Mouse (Mus musculus): Measurements from ENCODE around the gene Alg3.
A peak's percentile ranks its signal among the peaks of the same experiment; 100 is the strongest.

Gene Alg3

GRCm38 (mm10) chr16:20611357-20612227, at the start of gene Alg3, which contains the start of the genes Eef1akmt4 and Gm49333:
Alg3 (minus strand) TSS chr16:20611735.
Eef1akmt4 (plus strand) TSS chr16:20611593.
Gm49333 (plus strand) TSS chr16:20611610.
- DNase-seq: peak; percentile 92

DNA sequence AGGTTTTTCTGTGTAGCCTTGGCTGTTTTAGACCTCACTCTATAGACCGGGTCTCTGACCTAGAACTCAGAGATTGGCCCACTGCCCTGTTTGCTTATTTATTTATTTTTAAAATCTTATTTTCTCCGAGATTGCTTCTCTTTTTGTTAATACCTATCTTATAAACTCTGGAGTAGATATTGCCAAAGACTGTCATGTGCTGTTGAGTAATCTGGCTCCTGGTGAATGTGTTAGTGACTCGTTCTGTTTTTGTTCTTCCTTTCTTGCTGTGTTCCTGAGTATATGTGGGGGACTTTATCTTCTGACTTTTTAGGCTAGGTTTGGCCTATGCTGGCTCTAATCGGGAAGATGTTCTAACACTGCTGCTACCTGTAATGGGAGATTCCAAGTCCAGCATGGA, 46.1 kb upstream of the Alg3 start:
- no peak for DNase-seq

DNA sequence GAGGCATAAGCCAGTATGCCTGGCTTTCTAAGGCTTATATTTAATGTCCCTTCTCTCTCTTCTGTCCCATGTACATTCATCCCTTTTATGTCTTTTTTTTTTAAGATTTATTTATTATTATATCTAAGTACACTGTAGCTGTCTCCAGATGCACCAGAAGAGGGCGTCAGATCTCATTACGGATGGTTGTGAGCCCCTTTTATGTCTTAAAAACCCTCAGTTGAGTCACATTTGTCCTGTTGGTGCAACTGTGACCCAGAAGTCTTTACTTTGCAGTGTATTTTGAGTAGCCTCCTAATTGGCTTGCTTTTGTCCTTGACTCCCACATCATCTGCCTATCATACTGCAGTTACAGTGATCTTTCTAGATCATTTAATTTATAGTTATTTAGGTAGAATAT, 41.8 kb upstream of the Alg3 start:
- DNase-seq: no peak

GRCm38 (mm10) chr16:20651947-20652310, 40.4 kb upstream of the Alg3 start:
- DNase-seq: no peak

DNA sequence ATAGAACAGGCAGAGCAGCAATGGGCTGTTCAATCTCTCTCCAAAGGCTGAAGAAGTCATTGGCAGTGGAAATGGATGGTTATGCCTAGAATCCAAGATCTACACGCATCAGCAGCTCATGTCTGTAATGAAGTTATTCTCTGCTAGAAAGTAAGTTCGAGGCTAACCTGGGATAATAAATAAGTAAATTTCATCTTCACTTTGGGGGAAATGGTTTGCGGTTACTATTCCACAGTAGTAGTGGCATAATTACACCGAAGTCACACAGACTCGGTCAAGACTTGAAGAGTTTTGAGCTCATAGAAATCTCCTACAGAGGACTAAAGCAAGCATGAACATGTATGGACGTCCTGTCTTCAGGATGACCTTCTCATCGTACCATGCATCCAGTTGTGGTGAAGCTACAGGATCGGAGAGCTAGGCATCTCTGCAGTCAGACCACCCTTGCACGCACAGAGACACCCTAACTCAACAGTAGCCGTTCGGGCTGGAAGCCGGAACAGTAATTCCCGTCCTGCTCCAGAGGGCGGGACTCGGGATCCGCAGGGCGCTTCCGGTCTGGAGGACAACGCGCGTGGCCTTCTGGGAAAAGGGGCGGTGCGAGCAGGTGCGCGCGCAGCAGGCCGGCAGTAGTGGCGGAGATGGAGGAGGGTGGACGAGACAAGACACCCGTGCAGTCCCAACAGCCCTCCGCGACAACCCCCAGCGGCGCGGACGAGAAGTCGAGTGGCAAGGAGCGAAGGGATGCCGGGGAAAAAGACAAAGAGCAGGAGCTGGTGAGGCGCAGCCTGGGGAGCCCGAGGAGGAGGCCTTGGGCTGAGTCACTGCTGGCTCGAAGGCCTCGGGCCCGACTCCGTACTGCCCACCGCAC, 39.8 kb upstream of the Alg3 start, which contains the start of gene Psmd2:
Gene Psmd2, plus strand, starts transcription at position 577 of the 871 bp plus-strand sequence.
- peak; percentile 95 to 97 for DNase-seq

DNA sequence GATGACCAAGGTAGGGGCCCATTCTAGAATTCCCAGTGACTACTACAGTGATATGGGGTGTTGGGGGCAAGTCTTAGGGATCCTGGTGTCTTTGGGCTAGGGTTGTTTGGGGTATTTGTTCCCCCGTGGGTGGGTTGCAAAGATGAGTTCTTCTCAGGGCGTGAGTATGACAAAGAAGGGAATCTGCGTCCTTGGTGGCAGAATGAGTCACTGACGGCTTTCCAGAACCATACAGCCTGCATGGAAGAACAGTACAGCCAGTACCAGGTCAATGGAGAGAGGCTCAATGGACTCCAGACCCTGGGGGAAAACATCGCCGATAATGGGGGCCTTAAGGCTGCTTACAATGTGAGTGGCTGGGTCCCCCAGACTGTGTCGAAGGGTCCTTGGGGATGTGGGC, 32.4 kb upstream of the Alg3 start:
- no peak for DNase-seq

DNA sequence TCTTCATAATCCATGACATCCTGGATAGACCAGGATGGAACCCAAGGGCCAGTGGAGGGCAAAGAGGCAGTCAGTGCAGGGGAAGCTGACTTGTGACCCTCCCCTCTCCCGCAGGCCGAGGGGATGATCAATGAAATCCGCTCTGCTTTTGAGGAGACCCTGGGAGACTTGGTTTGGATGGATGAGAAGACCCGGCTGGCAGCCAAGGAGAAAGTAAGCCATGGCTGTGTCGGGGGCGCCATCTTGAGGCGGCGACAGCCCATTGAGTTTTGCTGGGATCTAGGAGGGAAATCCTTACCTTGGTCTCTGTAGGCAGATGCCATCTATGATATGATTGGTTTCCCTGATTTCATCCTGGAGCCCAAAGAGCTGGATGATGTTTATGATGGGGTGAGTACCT, 30.6 kb upstream of the Alg3 start:
- DNase-seq: peak; percentile 53 to 70

DNA sequence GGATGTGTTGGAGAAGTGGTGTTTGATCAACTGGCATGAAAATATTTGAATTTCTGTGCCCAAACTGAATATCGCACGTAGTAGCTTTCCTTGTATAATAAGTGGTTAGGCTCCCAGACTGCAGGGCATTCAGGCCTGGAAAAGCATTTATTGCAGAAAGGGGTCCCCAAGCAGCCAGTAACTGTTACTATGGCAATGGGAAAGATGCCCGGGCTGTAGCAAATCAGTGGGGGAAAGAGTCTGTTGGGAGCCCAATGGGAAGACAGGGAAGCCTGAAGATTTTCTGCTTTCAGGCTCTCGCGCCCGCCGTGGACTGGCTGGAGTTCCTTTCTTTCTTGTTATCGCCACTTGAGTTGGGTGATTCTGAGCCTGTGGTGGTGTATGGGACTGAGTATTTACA, 26.8 kb upstream of the Alg3 start:
- no peak for DNase-seq

DNA sequence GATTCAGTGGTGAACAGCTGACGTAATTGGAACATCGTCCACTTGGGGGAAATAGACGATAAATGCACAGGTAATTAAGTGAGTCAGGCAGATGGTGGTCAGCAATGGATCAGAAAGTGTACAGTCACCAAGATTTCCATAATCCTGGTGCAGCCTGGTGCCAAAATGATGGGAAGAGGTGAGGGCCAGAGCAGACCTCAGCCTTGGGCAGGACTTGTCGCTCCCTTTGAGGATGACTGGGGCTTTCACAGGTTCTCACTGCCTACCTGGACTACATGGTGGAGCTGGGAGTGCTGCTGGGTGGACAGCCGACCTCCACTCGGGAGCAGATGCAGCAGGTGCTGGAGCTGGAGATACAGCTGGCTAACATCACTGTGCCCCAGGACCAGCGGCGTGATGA, 25.9 kb upstream of the Alg3 start:
- DNase-seq: no peak

- no peak for DNase-seq
Measured at GRCm38 (mm10) chr16:20629731-20630634, 18.4 kb upstream of the Alg3 start, which contains the start of gene Ece2. Ece2 (plus strand) TSS chr16:20629828.

DNA sequence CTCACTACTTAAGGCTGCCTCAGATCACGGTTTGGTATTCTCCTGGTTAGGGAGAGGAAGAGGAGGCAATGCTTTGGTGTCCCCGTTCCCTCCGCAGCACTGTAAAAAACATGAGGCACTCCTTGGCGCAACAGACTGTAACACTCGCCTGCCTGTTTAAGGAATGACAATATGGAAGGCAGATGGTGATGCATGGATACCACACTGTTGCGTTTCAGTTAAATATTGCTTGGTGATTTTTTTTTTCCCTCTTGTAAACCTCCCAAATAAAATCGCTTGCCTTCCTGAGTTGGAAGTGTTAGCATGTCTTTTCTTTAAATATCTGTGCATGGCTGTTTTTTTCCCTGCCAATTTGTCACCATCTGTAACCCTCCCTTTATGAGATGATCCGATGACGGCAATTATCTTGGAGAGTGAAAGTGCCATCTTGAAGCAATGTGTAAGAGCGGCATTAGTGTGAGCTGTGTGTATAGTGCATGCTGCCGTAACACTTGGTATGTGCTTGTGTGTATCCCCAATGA, 17.4 kb upstream of the Alg3 start:
- DNase-seq: no peak

- DNase-seq: no peak
Measured at GRCm38 (mm10) chr16:20623211-20623610, 11.7 kb upstream of the Alg3 start.

- DNase-seq: peak; percentile 79 to 85
Measured at GRCm38 (mm10) chr16:20621991-20622685, 10.6 kb upstream of the Alg3 start.

GRCm38 (mm10) chr16:20621191-20621990, 9.9 kb upstream of the Alg3 start, which contains the start of gene Camk2n2:
Camk2n2 (minus strand) TSS chr16:20621287.
- DNase-seq: peak; percentile 76 to 82

GRCm38 (mm10) chr16:20620751-20621190, 9.2 kb upstream of the Alg3 start:
- no peak for DNase-seq

DNA sequence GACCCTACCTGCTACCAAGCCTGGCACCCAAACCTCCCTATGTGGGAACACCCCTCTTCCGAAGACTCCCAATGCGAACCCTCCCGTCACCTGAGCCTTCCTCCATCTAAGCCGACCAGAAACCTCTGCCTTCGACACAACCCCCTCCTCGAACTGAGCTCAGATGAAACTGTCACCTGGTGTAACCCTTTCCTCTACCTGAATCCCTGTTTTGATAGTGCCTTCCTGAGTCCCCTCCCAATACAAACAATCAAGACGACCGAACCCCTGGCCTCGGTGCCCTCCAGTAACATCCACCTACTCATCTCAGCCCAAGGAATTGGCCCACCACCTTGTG, 8.8 kb upstream of the Alg3 start:
- DNase-seq: no peak

DNA sequence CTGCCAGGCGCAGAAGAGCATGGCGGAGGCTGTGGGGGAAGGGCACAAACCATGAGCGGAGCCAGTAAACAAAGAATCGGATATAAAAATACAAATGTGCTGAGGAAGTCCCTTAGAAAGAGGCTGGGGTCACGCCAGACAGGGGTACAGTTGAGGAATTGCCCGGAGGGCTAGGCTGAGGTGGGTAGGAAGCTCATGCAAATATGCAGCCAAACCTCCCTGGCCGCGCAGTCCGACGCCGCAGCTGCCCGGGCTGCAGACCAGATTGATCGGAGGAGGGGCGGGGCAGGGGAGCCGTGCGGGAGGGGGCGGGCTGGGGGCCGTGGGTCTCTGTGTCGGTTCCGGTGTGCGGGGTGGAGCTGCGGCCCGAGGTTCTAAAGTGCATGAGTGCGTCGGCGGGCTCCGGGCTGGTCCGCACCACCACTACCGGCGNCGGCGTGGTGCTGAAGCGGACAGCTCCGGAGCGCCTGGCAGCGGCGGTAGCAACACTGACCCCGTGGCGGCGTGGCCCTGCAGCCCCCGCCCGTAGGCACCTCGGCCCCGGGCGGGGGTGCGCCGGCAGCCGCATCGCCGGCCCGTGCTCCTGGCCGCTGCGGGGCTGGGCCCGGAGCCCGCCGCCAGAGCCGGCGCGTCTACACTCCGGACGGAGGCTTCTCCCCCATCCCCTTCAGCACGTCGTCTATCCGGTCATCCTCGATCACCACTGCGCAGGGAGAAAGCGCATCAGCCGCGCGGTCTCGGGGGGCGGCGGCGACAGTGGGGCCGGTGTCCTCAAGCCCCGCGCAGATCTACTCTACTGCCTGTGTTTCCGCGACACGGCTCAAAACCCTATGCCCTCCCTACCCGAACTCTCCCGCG, 8.2 kb upstream of the Alg3 start:
- DNase-seq: no peak

- DNase-seq: peak; percentile 73
Measured at GRCm38 (mm10) chr16:20610501-20611356, 806 bp downstream of the Alg3 start.

DNA sequence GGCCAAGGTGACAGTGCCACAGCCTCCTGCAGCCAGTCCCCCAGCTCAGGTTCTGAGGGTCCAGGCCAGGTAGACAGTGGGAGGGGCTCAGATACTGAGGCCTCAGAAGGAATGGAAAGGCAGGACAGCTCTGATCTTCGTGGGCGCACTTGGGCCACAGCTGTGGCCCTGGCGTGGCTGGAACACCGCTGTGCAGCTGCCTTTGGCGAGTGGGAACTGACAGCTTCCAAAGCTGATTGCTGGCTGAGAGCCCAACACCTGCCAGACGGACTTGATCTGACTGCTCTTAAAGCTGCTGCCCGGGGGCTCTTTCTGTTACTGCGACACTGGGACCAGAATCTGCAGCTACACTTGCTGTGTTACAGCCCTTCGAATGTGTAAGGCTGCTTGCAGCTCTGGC, 6.8 kb downstream of the Alg3 start:
- DNase-seq: no peak
